In the genomic region with DNA sequence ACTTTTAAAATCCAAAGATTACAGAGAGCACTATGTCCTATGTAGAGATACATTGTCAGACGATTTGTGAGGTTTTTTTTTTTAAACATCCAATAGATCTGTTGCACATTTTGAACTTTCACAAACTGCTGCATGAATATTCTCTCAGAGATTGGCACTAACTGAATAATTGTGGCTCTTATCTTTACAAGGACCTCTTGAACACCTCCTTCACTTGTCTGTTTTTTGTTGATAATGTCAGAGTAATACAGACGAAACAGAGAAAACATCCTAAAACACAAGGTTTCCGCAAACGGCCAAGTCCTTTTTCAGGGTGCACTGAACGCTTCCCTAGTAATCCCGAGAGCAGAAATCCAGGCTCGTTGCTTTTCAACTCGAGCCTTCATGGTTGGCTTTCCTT, we compare ENCODE assay signal across 1 mouse cellular context.
TF ChIP-seq lines count a peak whose summit lies in the region.

No protein-coding gene starts in this region.

TF ChIP-seq in MEL, 35 proteins besides CTCF, POLR2A, EP300 and RAD21 (continued from another document):
- TF ChIP-seq ETS1 (IDR thresholded peaks at IDR 0.05; ENCODE audit: low read depth, low read length) = peak; percentile 82
- no peak for TF ChIP-seq POLR2AphosphoS2 (IDR thresholded peaks at IDR 0.05; ENCODE audit: low read length)
TF ChIP-seq in MEL: peak in this region for 15.
